Mouse (Mus musculus) mouse trophoblast stem cell (cell line): Measurements from ENCODE around the gene C1qbp.

Experiments
- in situ Hi-C, 2 experiments: fragments of 300-500 bp; cut with MseI, MboI; formaldehyde crosslinking; loops; 2 replicates in 1 of 2; 3 replicates in 1 of 2; pipeline ENCODE4 v1.15.1; 2025

Gene C1qbp

GRCm38 (mm10) chr11:70973947-70974346 is 8.9 kb downstream of the C1qbp start:
- in situ Hi-C loops: no loop called here

- in situ Hi-C loops: no loop called here
Measured at GRCm38 (mm10) chr11:70972586-70972985, 10.2 kb downstream of the C1qbp start.

GRCm38 (mm10) chr11:70970560-70971540 is 12.0 kb downstream of the C1qbp start:
- in situ Hi-C loops: no loop called here

- in situ Hi-C loops: no loop called here
Measured at GRCm38 (mm10) chr11:70969821-70970559, 12.8 kb downstream of the C1qbp start, which contains the start of the genes Nup88 and Rpain. Gene Nup88 (minus strand): TSS chr11:70969973. Gene Rpain (plus strand): TSS chr11:70970213.

DNA sequence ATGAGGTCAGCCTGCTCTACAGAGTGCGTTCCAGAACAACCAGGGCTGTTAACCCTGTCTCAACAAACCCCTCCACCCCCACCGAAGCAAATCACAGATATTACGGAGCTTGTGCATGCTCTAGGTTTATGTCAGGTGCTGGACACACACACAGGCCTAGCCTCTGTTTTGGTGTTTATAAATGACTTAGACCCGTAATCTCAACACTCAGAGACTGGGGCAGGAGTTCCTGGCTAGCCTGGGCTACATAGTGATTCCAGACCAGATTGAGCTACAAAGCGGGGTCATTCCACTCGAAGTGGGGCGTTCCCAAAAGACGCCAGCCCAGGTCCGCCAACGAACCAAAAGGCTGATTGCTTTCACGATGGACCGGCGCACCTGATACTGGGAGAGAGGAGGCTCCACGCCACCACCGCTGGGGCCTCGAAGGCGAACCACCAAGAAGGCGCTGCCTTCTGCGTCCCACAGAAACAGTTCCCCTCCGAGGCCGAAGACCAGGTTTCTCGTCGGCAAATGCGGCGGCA is 13.5 kb downstream of the C1qbp start:
- in situ Hi-C loops: no loop called here

- in situ Hi-C loops: no loop called here
Measured at GRCm38 (mm10) chr11:70964222-70964907, 18.5 kb downstream of the C1qbp start.

GRCm38 (mm10) chr11:70960786-70961554 is 21.9 kb downstream of the C1qbp start:
- in situ Hi-C loops: no loop called here

DNA sequence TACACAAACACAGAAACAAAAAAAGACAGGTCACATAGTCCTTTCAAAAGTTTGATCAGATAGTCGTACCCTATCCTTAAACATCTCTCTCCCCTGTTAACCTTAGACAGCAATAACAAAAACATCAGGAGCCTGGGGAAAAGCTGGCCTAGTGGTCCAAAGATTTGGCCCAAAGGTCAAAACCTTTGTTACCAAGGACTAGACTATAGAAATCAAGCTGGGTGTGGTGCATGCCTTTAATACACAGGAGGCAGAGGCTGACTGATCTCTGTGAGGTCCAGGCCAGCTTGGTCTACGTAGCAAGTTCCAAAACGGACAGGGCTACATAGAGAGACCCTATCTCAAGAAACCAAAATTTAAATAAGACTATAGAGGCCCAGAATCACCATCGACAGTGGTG is 28.1 kb downstream of the C1qbp start:
- in situ Hi-C loops: no loop called here

- in situ Hi-C loops: no loop called here
Measured at GRCm38 (mm10) chr11:70944935-70945817, 37.6 kb downstream of the C1qbp start.

DNA sequence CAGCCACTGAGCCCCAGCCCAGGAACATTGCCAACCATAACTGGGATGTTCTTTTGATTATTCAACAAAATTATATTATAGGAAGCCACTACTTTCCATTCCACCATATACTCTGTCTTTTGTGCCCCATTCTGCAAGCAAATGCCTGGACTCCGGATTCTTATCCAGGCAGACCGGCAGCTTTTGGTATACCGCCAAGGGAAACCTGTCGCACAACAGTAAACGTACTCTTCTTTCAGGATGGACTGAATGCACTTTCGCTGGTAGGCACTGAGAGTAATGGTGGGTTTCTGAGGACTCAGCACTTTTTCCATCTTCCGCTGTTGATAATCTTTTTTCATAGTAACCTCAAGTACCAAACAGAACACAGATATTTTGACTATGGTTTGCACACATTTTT is 39.2 kb downstream of the C1qbp start:
- in situ Hi-C loops: no loop called here

DNA sequence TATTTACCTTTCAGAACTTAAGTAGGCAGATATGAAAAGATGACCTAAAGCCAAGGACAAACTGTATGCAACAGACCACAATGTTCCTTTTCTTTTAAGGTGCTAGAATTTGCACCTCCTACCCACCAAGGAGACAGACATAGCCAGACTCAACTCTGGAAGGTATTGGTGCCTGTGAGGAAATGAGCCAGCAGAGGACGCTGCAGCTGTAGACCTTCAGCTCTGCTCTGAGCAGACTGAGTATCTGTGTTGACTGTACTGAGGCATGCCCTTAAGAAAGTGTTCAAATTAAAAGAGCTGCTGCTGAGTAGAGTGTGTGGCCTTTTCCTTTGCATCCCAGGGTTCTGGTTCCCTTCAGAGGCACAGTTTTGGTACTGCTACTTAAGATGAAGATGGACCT is 40.2 kb downstream of the C1qbp start:
- in situ Hi-C loops: no loop called here

- in situ Hi-C loops: no loop called here
Measured at GRCm38 (mm10) chr11:70935316-70935715, 47.5 kb downstream of the C1qbp start.

DNA sequence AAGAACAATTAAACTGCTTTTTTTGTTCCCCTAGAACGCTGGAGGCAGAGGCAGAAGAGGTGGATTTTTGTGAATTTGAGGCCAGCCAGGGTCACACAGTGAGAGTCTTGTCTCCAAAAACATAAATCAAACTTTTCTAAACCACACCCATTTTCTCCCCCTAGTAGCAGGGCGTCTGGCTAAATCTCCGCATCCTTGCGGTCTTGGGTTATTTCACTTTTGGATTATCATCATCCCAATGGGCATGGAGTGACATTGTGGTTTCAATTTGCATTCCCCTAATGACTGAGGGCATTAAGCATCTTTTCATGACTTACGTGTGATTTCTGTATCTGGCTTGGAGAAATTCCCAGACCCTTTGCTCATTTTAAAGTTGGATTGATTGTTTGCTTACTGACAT is 51.4 kb downstream of the C1qbp start:
- in situ Hi-C loops: no loop called here
